In genomic region chr13:76388615-76389014, GRCm38 (mm10) we compare ENCODE assay signal across 24 mouse cellular contexts.
"Had no signal": no experiment of that assay in that cellular context is flagged by ENCODE, and none has a peak within 500 bp of the region (broad histone marks: within the 10 kb centered on the region; RNA-seq: fewer than 3 reads in every experiment).

No protein-coding gene starts in this region.

- ATAC-seq: hindbrain, postnatal 0 days; intestine, embryonic 16.5 days; liver, embryonic 12.5 days had no signal

- H3K9me3 ChIP-seq: heart, embryonic 13.5 days; heart, embryonic 15.5 days; hindbrain, embryonic 13.5 days; hindbrain, embryonic 15.5 days; limb, embryonic 13.5 days; limb, embryonic 15.5 days; liver, embryonic 12.5 days had no signal

- H3K4me3 ChIP-seq: heart, adult 2 months; heart, embryonic 13.5 days; heart, embryonic 15.5 days; hindbrain, embryonic 13.5 days; hindbrain, embryonic 15.5 days; left cerebral cortex, adult 2 months; limb, embryonic 13.5 days; limb, embryonic 15.5 days; liver, embryonic 12.5 days had no signal

- H3K36me3 ChIP-seq: heart, embryonic 13.5 days; heart, embryonic 15.5 days; hindbrain, embryonic 13.5 days; hindbrain, embryonic 15.5 days; limb, embryonic 13.5 days; limb, embryonic 15.5 days; liver, embryonic 12.5 days had no signal

- H3K27me3 ChIP-seq: hindbrain, embryonic 15.5 days had no signal

- H3K9ac ChIP-seq: heart, embryonic 13.5 days; heart, embryonic 15.5 days; hindbrain, embryonic 13.5 days; hindbrain, embryonic 15.5 days; limb, embryonic 13.5 days; limb, embryonic 15.5 days; liver, embryonic 12.5 days; liver, embryonic 14.5 days had no signal

- H3K27ac ChIP-seq: heart, adult 2 months; heart, embryonic 13.5 days; heart, embryonic 15.5 days; hindbrain, embryonic 13.5 days; hindbrain, embryonic 15.5 days; hindbrain, postnatal 0 days; left cerebral cortex, adult 2 months; limb, embryonic 13.5 days; limb, embryonic 15.5 days; liver, embryonic 12.5 days; liver, embryonic 14.5 days had no signal

- DNase-seq: gastrocnemius, postnatal 14 days; gastrocnemius, postnatal 36 days; heart, adult 11 months; heart, adult 2 months; heart, postnatal 14 days; heart, postnatal 36 days; kidney, adult 11 months; kidney, adult 2 months; kidney, postnatal 10 days; kidney, postnatal 25 days; kidney, postnatal 4 days; left cerebral cortex, postnatal 4 days had no signal

- H3K4me2 ChIP-seq: heart, embryonic 11.5 days; heart, embryonic 13.5 days; heart, embryonic 15.5 days; hindbrain, embryonic 13.5 days; hindbrain, embryonic 15.5 days; limb, embryonic 13.5 days; limb, embryonic 15.5 days; liver, embryonic 12.5 days had no signal
